Mouse (Mus musculus) cerebellum, adult 11 months (tissue): ENCODE measurements around the gene Gbgt1.
"Not testable (repeated sequence)": the region's sequence is repeated elsewhere in the genome, so short reads cannot be mapped to it uniquely, and the experiment has no call there.

Experiments
- DNase-seq: peaks from one replicate; pipeline ENCODE4 v3.0.0; 2022

Gbgt1 gene

GRCm38 (mm10) chr2:28502987-28503386, 6.3 kb downstream of the Gbgt1 start:
- no peak for DNase-seq

- DNase-seq, result no peak
These were observed 8.0 kb downstream of the Gbgt1 start for GRCm38 (mm10) chr2:28504676-28505075.

- DNase-seq, result no peak
These were observed 9.1 kb downstream of the Gbgt1 start, which contains the start of gene Gm10134 for GRCm38 (mm10) chr2:28505795-28506194. Gene Gm10134 (plus strand): TSS chr2:28506095.

GRCm38 (mm10) chr2:28506291-28506690, 9.6 kb downstream of the Gbgt1 start:
- no peak for DNase-seq

GRCm38 (mm10) chr2:28511600-28511999, 14.9 kb downstream of the Gbgt1 start:
- not testable (repeated sequence) for DNase-seq

GRCm38 (mm10) chr2:28512798-28513401, 16.2 kb downstream of the Gbgt1 start, which contains the start of gene Ralgds:
Gene Ralgds (plus strand): TSS chr2:28513125.
- peak; percentile 83 for DNase-seq

GRCm38 (mm10) chr2:28513431-28514370, 17.0 kb downstream of the Gbgt1 start:
- DNase-seq, result peak; percentile 59

- peak; percentile 86 for DNase-seq
These were observed 17.8 kb downstream of the Gbgt1 start for GRCm38 (mm10) chr2:28514489-28514888.

- peak; percentile 72 for DNase-seq
These were observed 20.7 kb downstream of the Gbgt1 start for GRCm38 (mm10) chr2:28517206-28517909.

- no peak for DNase-seq
These were observed 21.5 kb downstream of the Gbgt1 start for GRCm38 (mm10) chr2:28518231-28518630.

- peak; percentile 66 for DNase-seq
These were observed 23.9 kb downstream of the Gbgt1 start for GRCm38 (mm10) chr2:28520581-28520980.

- peak; percentile 52 for DNase-seq
These were observed 25.0 kb downstream of the Gbgt1 start for GRCm38 (mm10) chr2:28521571-28522151.

- peak; percentile 58 for DNase-seq
These were observed 25.5 kb downstream of the Gbgt1 start for GRCm38 (mm10) chr2:28522166-28522565.

GRCm38 (mm10) chr2:28523643-28524117, 27.0 kb downstream of the Gbgt1 start:
- DNase-seq, result peak; percentile 78

- peak; percentile 16 for DNase-seq
These were observed 27.7 kb downstream of the Gbgt1 start for GRCm38 (mm10) chr2:28524406-28524805.

- DNase-seq, result peak; percentile 67
These were observed 28.7 kb downstream of the Gbgt1 start for GRCm38 (mm10) chr2:28525219-28525942.

GRCm38 (mm10) chr2:28525943-28526876, 29.5 kb downstream of the Gbgt1 start:
- peak; percentile 32 for DNase-seq

- peak; percentile 36 for DNase-seq
These were observed 31.0 kb downstream of the Gbgt1 start for GRCm38 (mm10) chr2:28527436-28528353.

GRCm38 (mm10) chr2:28528354-28528730, 31.7 kb downstream of the Gbgt1 start:
- DNase-seq, result no peak

- DNase-seq, result peak; percentile 22
These were observed 33.2 kb downstream of the Gbgt1 start for GRCm38 (mm10) chr2:28529856-28530255.
